Mouse (Mus musculus): ENCODE results near the gene Cfap20.

DNA sequence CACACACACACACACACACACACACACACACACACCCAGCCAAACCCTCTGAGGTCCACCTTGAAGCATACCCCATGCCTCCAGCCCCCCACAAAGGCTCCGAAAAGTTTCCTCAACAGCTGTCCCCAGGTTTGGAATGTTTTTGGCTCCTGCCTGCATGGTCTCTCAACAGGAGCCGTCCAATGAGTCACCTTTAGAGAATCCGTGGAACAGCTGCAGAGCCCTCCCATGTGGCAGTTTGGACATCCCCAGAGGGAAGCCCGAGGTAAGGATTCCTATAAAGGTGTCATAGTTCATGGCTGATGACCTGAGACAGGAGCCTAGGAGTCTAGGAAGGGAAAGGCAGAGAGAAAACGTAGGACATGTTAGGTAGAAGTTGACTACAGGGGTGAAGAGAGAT, 48.6 kb downstream of the Cfap20 start:
- TF ChIP-seq CTCF (IDR thresholded peaks at IDR 0.05; ENCODE audit: control insufficient read depth, insufficient read depth, insufficient read length) (no peak), MYOD1 (IDR thresholded peaks at IDR 0.05; ENCODE audit: control insufficient read depth, insufficient read length, low read depth) (peak; percentile 95), MAX (IDR thresholded peaks at IDR 0.05) (peak; percentile 63), FOSL1 (IDR thresholded peaks at IDR 0.05; ENCODE audit: insufficient read depth, low read length, poor library complexity, severe bottlenecking) (peak; percentile 18), MYOG (IDR thresholded peaks at IDR 0.05; ENCODE audit: control insufficient read depth, extremely low read depth, insufficient read length) (no peak)

Measured in C2C12 (cell line).